9 mouse cellular contexts compared by ENCODE assay signal in the genomic region with DNA sequence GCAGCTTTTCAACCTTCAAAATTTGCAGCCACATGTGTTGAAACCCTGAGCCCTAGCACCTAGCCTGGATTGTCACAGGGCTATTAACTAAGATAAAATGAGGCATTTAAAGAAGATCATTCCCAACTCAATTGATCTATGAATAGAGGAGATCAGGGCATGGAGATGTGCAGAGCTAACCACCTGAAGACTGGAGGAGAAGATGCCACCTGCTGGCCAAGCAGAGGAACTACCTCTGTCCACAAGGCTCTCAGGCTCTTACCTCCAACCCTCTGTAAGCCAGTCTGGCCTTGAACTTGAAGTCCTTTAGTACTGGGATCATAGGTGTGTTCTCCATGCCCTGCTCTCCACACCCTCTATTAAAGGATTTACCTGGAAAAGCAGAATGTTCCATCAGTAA. TPM values are rescaled to one million over a fixed set of nuclear protein-coding genes. Genes with fewer than 3 reads are reported as not detected.
A peak's percentile ranks its signal among the peaks of the same experiment; 100 is the strongest.
DNase-seq lines count a peak whose midpoint lies in the region; ATAC-seq and TF ChIP-seq lines count a peak whose summit lies in the region.
"Had no signal": no experiment of that assay in that cellular context is flagged by ENCODE, and none has a peak within 500 bp of the region (broad histone marks: within the 10 kb centered on the region; RNA-seq: fewer than 3 reads in every experiment).

No protein-coding gene starts in this region.

- DNase-seq in heart, adult 2 months: peak; percentile 46 to 65
- peak; percentile 70 for DNase-seq in CD4-positive helper T cell, adult 2 months (ENCODE audit: low read depth, low spot score)
- DNase-seq in adrenal gland, postnatal 10 days: peak; percentile 72
- peak; percentile 4 for DNase-seq in embryo, embryonic 9.5 days (ENCODE audit: extremely low spot score)
- peak; percentile 50 to 53 for DNase-seq in kidney, postnatal 36 days
- peak; percentile 27 to 38 for DNase-seq in thymus, adult 18-20 months

- no peak for ATAC-seq in heart, embryonic 11.5 days (replicated peaks; ENCODE audit: insufficient number of reproducible peaks, low FRiP score, low TSS enrichment)
- ATAC-seq in megakaryocyte, adult 5-6 weeks (ENCODE audit: poor library complexity, severe bottlenecking): peak; percentile 71; the same call in 1 of the 2 replicates

- TF ChIP-seq POLR2A in heart, adult 2 months (IDR thresholded peaks at IDR 0.05; ENCODE audit: insufficient read depth, low read depth, low read length): no peak

- H3K4me2 ChIP-seq in heart, embryonic 11.5 days: no peak overlapping the region
- H3K4me2 ChIP-seq: embryonic facial prominence, embryonic 15.5 days had no signal

- no peak overlapping the region for H3K9ac ChIP-seq in heart, adult 2 months (ENCODE audit: low read depth, low read length)
- no peak overlapping the region for H3K9ac ChIP-seq in heart, embryonic 11.5 days (ENCODE audit: low read depth, low read length)
- H3K9ac ChIP-seq: embryonic facial prominence, embryonic 15.5 days had no signal

- H3K4me3 ChIP-seq in heart, adult 2 months: no peak overlapping the region
- no peak overlapping the region for H3K4me3 ChIP-seq in heart, embryonic 11.5 days (ENCODE audit: low read depth, low read length)
- H3K4me3 ChIP-seq: embryonic facial prominence, embryonic 15.5 days had no signal

- no peaks in the 10 kb centered on the region; the same call in 1 of the 2 replicates for H3K4me1 ChIP-seq in heart, adult 2 months (ENCODE audit: control insufficient read depth, insufficient read depth, low read length)
- H3K4me1 ChIP-seq in heart, embryonic 11.5 days (ENCODE audit: control insufficient read depth, insufficient read depth, low read length): no peaks in the 10 kb centered on the region
- H3K4me1 ChIP-seq: embryonic facial prominence, embryonic 15.5 days had no signal

- intact Hi-C loops in heart, adult 2 months (cut with DNase I): loop anchor here (1.0 to 5.0 kb wide), 6 partner anchors 38 to 300 kb away; no protein-coding TSS in a partner anchor

- TF ChIP-seq CTCF in heart, adult 2 months (IDR thresholded peaks at IDR 0.05): peak; percentile 97

- H3K9me3 ChIP-seq in heart, embryonic 11.5 days (replicated peaks; ENCODE audit: control insufficient read depth, low read length): no peaks in the 10 kb centered on the region
- H3K9me3 ChIP-seq: embryonic facial prominence, embryonic 15.5 days had no signal

- H3K27me3 ChIP-seq in heart, adult 2 months (ENCODE audit: control insufficient read depth, insufficient read depth, low read length): no peaks in the 10 kb centered on the region; the same call in 1 of the 2 replicates
- no peaks in the 10 kb centered on the region for H3K27me3 ChIP-seq in heart, embryonic 11.5 days (ENCODE audit: control insufficient read depth, insufficient read depth, low read length)
- H3K27me3 ChIP-seq: embryonic facial prominence, embryonic 15.5 days had no signal

- H3K27ac ChIP-seq in heart, adult 2 months: 0 out of 2 replicates have a peak overlapping the region, but pooled peaks have one; percentile 2
- no peak overlapping the region for H3K27ac ChIP-seq in heart, embryonic 11.5 days (ENCODE audit: low read depth, low read length)
- H3K27ac ChIP-seq: embryonic facial prominence, embryonic 15.5 days had no signal

- no peaks in the 10 kb centered on the region for H3K36me3 ChIP-seq in heart, adult 2 months (ENCODE audit: control insufficient read depth, insufficient read depth, low read length)
- no peaks in the 10 kb centered on the region for H3K36me3 ChIP-seq in heart, embryonic 11.5 days (ENCODE audit: control insufficient read depth, insufficient read depth, low read length)
- H3K36me3 ChIP-seq: embryonic facial prominence, embryonic 15.5 days had no signal

- 0 out of 2 replicates have a peak, but pooled peaks have one; percentile 31 for TF ChIP-seq EP300 in heart, adult 2 months (IDR thresholded peaks at IDR 0.05; ENCODE audit: insufficient read depth, low read depth, low read length)

- H3K79me2 ChIP-seq in heart, adult 2 months (replicated peaks; ENCODE audit: control insufficient read depth, insufficient read depth, low read length): no peaks in the 10 kb centered on the region

RNA-seq across cellular contexts. Expression of gene Ly6c1, which starts 11.9 kb away (rescaled TPM):
- 100 to 1,000 TPM; 229 to 273 TPM for total RNA-seq in heart, adult 2 months (2021)
- polyA plus RNA-seq in heart, adult 2 months (2012; rRNA removed): 596 and 653 TPM in 2 replicates
- 0.72 and 0.99 TPM in 2 replicates for polyA plus RNA-seq in heart, embryonic 11.5 days (2014; fragmentation: Nextera tagmentation; extraction: Ambion mirVana)
- 100 to 1,000 TPM; 105 to 131 TPM for total RNA-seq in adrenal gland, postnatal 10 days (2021)
- total RNA-seq in megakaryocyte, adult 5-6 weeks (2015): 4.9 and 6.9 TPM in 2 replicates
- total RNA-seq in megakaryocyte, adult 5-6 weeks (2017): 0.48 and 0.53 TPM in 2 replicates

RNA-seq across cellular contexts. Expression of gene Ly6c2, which starts 51.3 kb away (rescaled TPM):
- 1 to 10 TPM; 6.5 to 7.5 TPM for total RNA-seq in heart, adult 2 months (2021)
- polyA plus RNA-seq in heart, adult 2 months (2012; rRNA removed): 2.4 and 6.1 TPM in 2 replicates
- not detected in 2 replicates for polyA plus RNA-seq in heart, embryonic 11.5 days (2014; fragmentation: Nextera tagmentation; extraction: Ambion mirVana)
- total RNA-seq in adrenal gland, postnatal 10 days (2021): 1 to 10 TPM; 5.3 to 5.6 TPM
- 9,861 and 10,026 TPM in 2 replicates for total RNA-seq in megakaryocyte, adult 5-6 weeks (2015)
- 3,107 and 3,295 TPM in 2 replicates for total RNA-seq in megakaryocyte, adult 5-6 weeks (2017)

Comparison
In these comparisons a context has a peak if more than half of its experiments do, and no peak if none do; other contexts are left out.
1. DNase-seq: peak in every context shown above with its lines; median percentile 72 in adrenal gland, postnatal 10 days; 70 in CD4-positive helper T cell, adult 2 months; 56 in heart, adult 2 months; 52 in kidney, postnatal 36 days; 32 in thymus, adult 18-20 months; 4 in embryo, embryonic 9.5 days.
2. RNA of gene Ly6c1, which starts 11.9 kb away (total RNA-seq): 229 to 273 TPM in heart, adult 2 months and 105 to 131 TPM in adrenal gland, postnatal 10 days; 0.48 to 6.9 TPM in megakaryocyte, adult 5-6 weeks; every median in the first group is over 10 times any median in the second.
3. RNA of gene Ly6c2, which starts 51.3 kb away (total RNA-seq): 3,107 to 10,026 TPM in megakaryocyte, adult 5-6 weeks; 6.5 to 7.5 TPM in heart, adult 2 months and 5.3 to 5.6 TPM in adrenal gland, postnatal 10 days; every median in the first group is over 100 times any median in the second.